Mouse (Mus musculus): ENCODE results near the gene Tmem262.
A peak's percentile ranks its signal among the peaks of the same experiment; 100 is the strongest.
"Not testable (repeated sequence)": the region's sequence is repeated elsewhere in the genome, so short reads cannot be mapped to it uniquely, and the experiment has no call there.

Tmem262 gene

GRCm38 (mm10) chr19:6079983-6080480 lies at the start of gene Tmem262:
Tmem262 (plus strand) TSS chr19:6080033.
- no peak for DNase-seq (ENCODE audit: low spot score in 2 of 2)

- DNase-seq (ENCODE audit: low spot score in 2 of 2), result no peak
Measured at GRCm38 (mm10) chr19:6030520-6031280, 49.1 kb upstream of the Tmem262 start.

GRCm38 (mm10) chr19:6035966-6036585 lies 43.8 kb upstream of the Tmem262 start:
- DNase-seq (ENCODE audit: low spot score in 2 of 2), result no peak

GRCm38 (mm10) chr19:6037695-6038094 lies 42.1 kb upstream of the Tmem262 start:
- no peak for DNase-seq (ENCODE audit: low spot score in 2 of 2)

GRCm38 (mm10) chr19:6038326-6038725 lies 41.5 kb upstream of the Tmem262 start:
- DNase-seq (ENCODE audit: low spot score in 2 of 2), result no peak

- no peak for DNase-seq (ENCODE audit: low spot score in 2 of 2)
Measured at GRCm38 (mm10) chr19:6040002-6040401, 39.8 kb upstream of the Tmem262 start.

- DNase-seq (ENCODE audit: low spot score in 2 of 2), result no peak
Measured at GRCm38 (mm10) chr19:6042293-6042692, 37.5 kb upstream of the Tmem262 start.

GRCm38 (mm10) chr19:6044102-6044501 lies 35.7 kb upstream of the Tmem262 start:
- DNase-seq (ENCODE audit: low spot score in 2 of 2), result not testable (repeated sequence)

GRCm38 (mm10) chr19:6045366-6046293 lies 34.2 kb upstream of the Tmem262 start:
- DNase-seq (ENCODE audit: low spot score in 2 of 2), result peak; percentile 58 to 60

GRCm38 (mm10) chr19:6046294-6047153 lies 33.3 kb upstream of the Tmem262 start, which contains the start of gene Syvn1:
Syvn1 (plus strand) TSS chr19:6046576.
- peak; percentile 90 to 91 for DNase-seq (ENCODE audit: low spot score in 2 of 2)

GRCm38 (mm10) chr19:6047154-6047898 lies 32.5 kb upstream of the Tmem262 start:
- DNase-seq (ENCODE audit: low spot score in 2 of 2), result no peak

- DNase-seq (ENCODE audit: low spot score in 2 of 2), result no peak
Measured at GRCm38 (mm10) chr19:6047899-6048166, 32.0 kb upstream of the Tmem262 start.

- DNase-seq (ENCODE audit: low spot score in 2 of 2), result peak in 1 of 2 experiments; percentile 52
Measured at GRCm38 (mm10) chr19:6048681-6049410, 31.0 kb upstream of the Tmem262 start.

GRCm38 (mm10) chr19:6052516-6052915 lies 27.3 kb upstream of the Tmem262 start:
- DNase-seq (ENCODE audit: low spot score in 2 of 2), result no peak

- no peak for DNase-seq (ENCODE audit: low spot score in 2 of 2)
Measured at GRCm38 (mm10) chr19:6054296-6054695, 25.5 kb upstream of the Tmem262 start.

GRCm38 (mm10) chr19:6056696-6057095 lies 23.1 kb upstream of the Tmem262 start:
- DNase-seq (ENCODE audit: low spot score in 2 of 2), result no peak

GRCm38 (mm10) chr19:6057313-6058096 lies 22.3 kb upstream of the Tmem262 start, which contains the start of the genes Mrpl49 and Fau:
Mrpl49 (minus strand) TSS chr19:6057785.
Fau (plus strand) TSS chr19:6057844.
- peak; percentile 98 to 99 for DNase-seq (ENCODE audit: low spot score in 2 of 2)

- DNase-seq (ENCODE audit: low spot score in 2 of 2), result no peak
Measured at GRCm38 (mm10) chr19:6058513-6058912, 21.3 kb upstream of the Tmem262 start.

GRCm38 (mm10) chr19:6058966-6059365 lies 20.9 kb upstream of the Tmem262 start:
- no peak for DNase-seq (ENCODE audit: low spot score in 2 of 2)
